Mouse (Mus musculus): Measurements from ENCODE around the gene Ddx43.

- TF ChIP-seq CTCF (IDR thresholded peaks at IDR 0.05; ENCODE audit: borderline replicate concordance, extremely low read depth, insufficient read depth, insufficient read length) (no peak), POLR2A (IDR thresholded peaks at IDR 0.05; ENCODE audit: borderline replicate concordance, extremely low read depth, insufficient read depth, insufficient read length, poor library complexity, severe bottlenecking) (no peak)
Observed at GRCm38 (mm10) chr9:78457026-78457425, 61.4 kb downstream of the Ddx43 start.
